Mouse (Mus musculus) MN1 (cell line): ENCODE data around the gene Nup155.

Experiments used
- DNase-seq: peaks from one replicate; pipeline ENCODE4 v3.0.0-alpha.2; 2016; ENCODE audit warnings: low spot score

The Nup155 gene

GRCm38 (mm10) chr15:8190435-8190834 is 81.4 kb downstream of the Nup155 start:
- DNase-seq = no peak

GRCm38 (mm10) chr15:8200317-8200716 is 91.2 kb downstream of the Nup155 start:
- no peak for DNase-seq

GRCm38 (mm10) chr15:8208362-8208761 is 99.3 kb downstream of the Nup155 start:
- no peak for DNase-seq
